Mouse (Mus musculus) embryonic fibroblast, embryonic 13.5 days (primary cell): ENCODE results near the gene Nr1h3. TPM values are rescaled to one million over a fixed set of nuclear protein-coding genes. Genes with fewer than 3 reads are reported as not detected.

Experiments
- H3K27ac ChIP-seq: 2 replicates; pipeline ENCODE4 v1.5.1; 2012; ENCODE audit warnings: low read length, control low read depth, inconsistent platforms; ENCODE audit not compliant: insufficient read depth
- H3K4me1 ChIP-seq: 2 replicates; pipeline ENCODE4 v1.6.1; 2011; ENCODE audit warnings: low read length; ENCODE audit not compliant: control insufficient read depth, insufficient read depth
- H3K4me3 ChIP-seq: 2 replicates; pipeline ENCODE4 v1.5.1; 2011; ENCODE audit warnings: mild to moderate bottlenecking, control low read depth, low read length; ENCODE audit not compliant: insufficient read depth
- CTCF ChIP-seq: IDR thresholded peaks from 2 replicates; pipeline ENCODE4 v1.5.1; 2011; ENCODE audit warnings: mild to moderate bottlenecking, control low read depth, low read length, moderate library complexity, borderline replicate concordance; ENCODE audit not compliant: insufficient read depth
- POLR2A ChIP-seq: IDR thresholded peaks from 2 replicates; pipeline ENCODE4 v1.6.1; 2011; ENCODE audit warnings: low read depth, mild to moderate bottlenecking, control low read depth, low read length, moderate library complexity
- polyA plus RNA-seq: library from polyadenylated mRNA; stranded (reverse); fragments of >200 nt; gene quantifications from 2 replicates; pipeline ENCODE4 v1.2.4, GENCODE M21; 2011; ENCODE audit warnings: low read depth; ENCODE audit not compliant: missing spikeins, insufficient read length

Nr1h3 gene
- polyA plus RNA-seq, 1 experiment: 1.5 TPM

DNA sequence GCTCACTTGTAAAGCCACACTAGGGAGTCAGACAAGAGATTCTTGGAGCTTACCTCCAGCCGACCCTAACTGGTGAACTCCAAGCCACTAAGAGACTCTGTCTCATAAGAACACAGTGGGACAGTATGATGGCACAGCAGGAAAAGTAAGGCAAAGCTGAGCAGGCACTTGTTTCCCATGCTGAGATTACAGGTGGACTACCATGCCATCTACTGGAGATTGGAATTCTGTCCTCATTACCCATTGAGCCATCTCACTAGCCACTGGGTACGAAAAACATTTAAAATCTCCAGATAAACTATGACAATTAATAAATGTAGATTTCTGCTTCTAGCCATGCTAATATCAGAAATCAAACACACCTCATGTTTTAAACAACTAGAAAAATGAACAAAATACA is 21.0 kb upstream of the Nr1h3 start:
- Histone ChIP-seq H3K4me3 (no peak overlapping the region), H3K27ac (no peak overlapping the region), H3K4me1 (no peaks in the 10 kb centered on the region)
- no peak for TF ChIP-seq CTCF
- no peak for TF ChIP-seq POLR2A

GRCm38 (mm10) chr2:91220501-91220900 is 17.9 kb upstream of the Nr1h3 start:
- TF ChIP-seq POLR2A (no peak), CTCF (no peak)
- no peaks in the 10 kb centered on the region for H3K4me1 ChIP-seq
- no peak overlapping the region for H3K27ac ChIP-seq
- no peak overlapping the region for H3K4me3 ChIP-seq

DNA sequence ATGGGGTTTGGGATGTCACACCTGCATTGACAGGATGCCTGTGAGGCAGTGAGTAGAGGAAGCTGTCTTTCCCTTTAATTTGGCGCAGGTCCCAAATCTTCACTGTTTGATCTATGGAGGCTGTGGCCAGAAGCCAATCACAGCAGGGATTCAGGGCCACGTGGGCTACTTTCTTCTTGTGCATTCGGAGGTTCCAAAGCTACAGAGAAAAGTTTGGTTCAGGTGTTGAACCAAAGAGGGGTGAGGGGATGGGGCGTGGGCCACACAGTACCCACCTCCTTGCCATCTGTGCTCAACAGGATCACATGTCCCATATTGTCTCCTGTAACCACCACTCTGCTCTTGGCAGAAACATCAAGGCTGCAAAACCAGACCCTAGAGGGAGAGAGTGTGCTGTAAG is 14.4 kb upstream of the Nr1h3 start:
- Histone ChIP-seq H3K4me3 (no peak overlapping the region), H3K4me1 (no peaks in the 10 kb centered on the region), H3K27ac (no peak overlapping the region)
- TF ChIP-seq CTCF: no peak
- no peak for TF ChIP-seq POLR2A

DNA sequence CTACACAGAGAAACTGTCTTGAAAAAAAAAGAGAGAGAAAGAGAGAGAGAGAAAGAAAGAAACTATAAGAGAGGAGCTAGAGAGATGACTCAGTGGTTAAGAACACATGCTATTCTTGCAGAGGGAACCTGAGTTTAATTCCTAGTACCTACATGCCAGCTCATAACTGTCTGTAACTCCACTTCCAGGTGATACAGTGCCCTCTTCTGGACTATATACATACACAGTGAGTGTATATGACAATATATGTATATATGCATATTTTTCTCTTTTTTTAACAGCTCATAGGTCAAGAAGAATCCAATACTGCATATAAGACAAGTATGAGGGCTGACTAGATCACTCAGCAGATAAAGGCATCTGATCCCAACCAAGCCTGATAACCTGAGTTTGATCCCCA is 10.7 kb upstream of the Nr1h3 start:
- no peaks in the 10 kb centered on the region for H3K4me1 ChIP-seq
- no peak overlapping the region for H3K4me3 ChIP-seq
- no peak overlapping the region for H3K27ac ChIP-seq
- no peak for TF ChIP-seq CTCF
- no peak for TF ChIP-seq POLR2A

GRCm38 (mm10) chr2:91206254-91206775 is 3.7 kb upstream of the Nr1h3 start:
- H3K4me1 ChIP-seq: no peaks in the 10 kb centered on the region; the same call in 1 of the 2 replicates
- H3K4me3 ChIP-seq: no peak overlapping the region
- TF ChIP-seq POLR2A: no peak
- no peak for TF ChIP-seq CTCF
- H3K27ac ChIP-seq: no peak overlapping the region

- no peak for TF ChIP-seq CTCF
- TF ChIP-seq POLR2A: no peak
- H3K27ac ChIP-seq: no peak overlapping the region
- no peaks in the 10 kb centered on the region; the same call in 1 of the 2 replicates for H3K4me1 ChIP-seq
- H3K4me3 ChIP-seq: peak overlapping the region; percentile 63
Measured at GRCm38 (mm10) chr2:91202972-91203656, 480 bp upstream of the Nr1h3 start.

- Histone ChIP-seq H3K4me1 (no peaks in the 10 kb centered on the region; the same call in 1 of the 2 replicates), H3K27ac (no peak overlapping the region), H3K4me3 (no peak overlapping the region)
- TF ChIP-seq CTCF (no peak), POLR2A (no peak)
Measured at GRCm38 (mm10) chr2:91198888-91199287, 3.7 kb downstream of the Nr1h3 start.

DNA sequence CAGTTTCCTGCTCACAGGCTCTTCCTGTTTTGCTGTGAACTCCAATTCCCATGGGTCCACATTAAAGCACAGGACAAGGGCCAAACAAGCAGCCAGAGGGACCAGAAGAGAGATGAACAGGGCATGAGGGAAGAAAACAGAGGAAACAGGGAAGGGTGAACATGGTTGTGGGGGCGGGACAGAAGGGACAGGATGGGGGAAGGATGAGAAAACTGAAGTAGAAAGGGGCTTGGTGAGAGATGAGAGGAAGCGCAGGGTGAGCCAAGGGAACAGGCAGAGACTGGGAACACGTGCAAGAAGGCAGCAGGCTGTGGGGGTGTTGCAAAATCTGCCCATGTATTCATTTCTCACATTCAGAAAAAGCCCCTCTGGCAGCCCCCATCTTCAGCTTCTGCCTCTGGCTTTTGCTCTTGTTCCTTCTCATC is 6.0 kb downstream of the Nr1h3 start:
- no peaks in the 10 kb centered on the region for H3K4me1 ChIP-seq
- H3K4me3 ChIP-seq: no peak overlapping the region
- no peak overlapping the region for H3K27ac ChIP-seq
- no peak for TF ChIP-seq CTCF
- TF ChIP-seq POLR2A: no peak

DNA sequence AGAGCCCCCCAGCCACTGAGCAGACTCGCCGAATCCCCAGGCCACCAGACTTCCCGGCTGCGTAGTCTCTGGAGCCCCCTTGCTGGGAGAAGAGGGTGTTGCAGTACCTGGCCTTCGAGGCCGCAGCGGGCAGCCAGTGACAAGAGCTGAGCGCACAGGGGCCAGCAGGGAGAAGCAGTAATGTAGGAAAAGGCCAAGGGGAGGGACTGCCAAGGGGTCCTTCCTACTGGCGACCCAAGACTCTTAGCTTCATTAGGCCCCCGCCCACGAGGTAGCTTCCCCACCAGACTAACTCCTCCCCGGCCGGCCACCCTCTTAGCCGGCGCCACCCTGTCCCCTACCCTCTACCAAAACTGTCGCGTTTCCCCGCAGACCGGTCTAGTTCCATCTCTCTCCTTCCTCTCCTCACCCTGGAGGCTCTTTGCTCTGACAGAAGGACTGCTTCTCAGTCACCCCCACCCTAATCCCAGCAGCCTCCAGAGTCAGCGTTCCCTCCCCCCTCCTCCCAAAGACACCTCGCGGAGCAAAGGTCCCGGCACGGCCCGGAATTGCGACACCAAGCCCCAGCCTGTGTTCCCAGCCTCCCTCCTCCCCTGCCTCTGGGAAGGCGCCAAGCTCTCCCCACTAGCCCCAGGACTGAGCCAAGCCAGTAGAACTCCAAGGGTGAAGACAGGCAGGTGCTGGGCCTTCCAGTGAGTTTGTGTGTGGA is 7.9 kb downstream of the Nr1h3 start:
- peak; percentile 28; the same call in 1 of the 2 replicates for TF ChIP-seq POLR2A
- peak; percentile 59 for TF ChIP-seq CTCF
- Histone ChIP-seq H3K27ac (no peak overlapping the region), H3K4me3 (peak overlapping the region; percentile 2; the same call in 1 of the 2 replicates), H3K4me1 (no peaks in the 10 kb centered on the region)

- no peak for TF ChIP-seq POLR2A
- TF ChIP-seq CTCF: no peak
- Histone ChIP-seq H3K4me3 (no peak overlapping the region), H3K27ac (no peak overlapping the region), H3K4me1 (no peaks in the 10 kb centered on the region)
Measured at GRCm38 (mm10) chr2:91190501-91190900, 12.1 kb downstream of the Nr1h3 start.
